ENCODE assay signal across 32 mouse cellular contexts in the genomic region with DNA sequence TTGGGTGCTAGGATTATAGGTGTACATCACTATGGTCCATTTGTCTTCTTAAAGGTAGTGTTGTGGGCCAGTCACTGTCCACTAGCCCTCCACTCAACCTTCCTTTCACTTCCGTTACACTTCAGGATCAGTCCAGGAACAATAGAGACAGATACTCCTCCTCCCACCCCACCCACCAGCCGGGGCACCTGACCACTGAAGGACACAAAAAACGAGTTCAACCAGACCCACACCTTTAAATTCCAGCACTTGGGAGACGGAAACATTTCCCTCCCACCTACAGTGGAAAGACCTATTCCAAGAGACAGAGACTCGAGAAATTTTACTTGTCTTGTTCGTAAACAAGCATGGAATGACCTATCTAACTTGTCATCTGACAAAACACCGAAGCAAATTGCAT. TPM values are rescaled to one million over a fixed set of nuclear protein-coding genes. Genes with fewer than 3 reads are reported as not detected.
"Had no signal": no experiment of that assay in that cellular context is flagged by ENCODE, and none has a peak within 500 bp of the region (broad histone marks: within the 10 kb centered on the region; RNA-seq: fewer than 3 reads in every experiment).

No protein-coding gene starts in this region.

- DNase-seq: gastrocnemius, adult 2 months; gastrocnemius, postnatal 10 days; gastrocnemius, postnatal 25 days; heart, adult 18-20 months; heart, postnatal 10 days; heart, postnatal 36 days; kidney, adult 11 months; kidney, adult 2 months; kidney, adult 9 months; kidney, postnatal 14 days; kidney, postnatal 36 days; layer of hippocampus, adult 9-11 months; layer of hippocampus, postnatal 36 days; liver; liver, embryonic 13.5 days; liver, postnatal 0 days had no signal

- H3K4me1 ChIP-seq: heart, embryonic 10.5 days; heart, embryonic 12.5 days; hindbrain, embryonic 13.5 days; hindbrain, embryonic 15.5 days; kidney, embryonic 15.5 days; limb, embryonic 10.5 days; limb, embryonic 12.5 days; liver, embryonic 13.5 days; liver, embryonic 15.5 days had no signal

- H3K9me3 ChIP-seq: heart, embryonic 10.5 days; heart, embryonic 12.5 days; hindbrain, embryonic 13.5 days; hindbrain, embryonic 15.5 days; kidney, embryonic 15.5 days; limb, embryonic 10.5 days; limb, embryonic 12.5 days; liver, embryonic 13.5 days; liver, embryonic 15.5 days had no signal

- H3K4me3 ChIP-seq: gastrocnemius, adult 2 months; heart, embryonic 10.5 days; heart, embryonic 12.5 days; hindbrain, embryonic 13.5 days; hindbrain, embryonic 15.5 days; kidney, embryonic 15.5 days; left cerebral cortex, adult 2 months; limb, embryonic 10.5 days; limb, embryonic 12.5 days; liver, embryonic 13.5 days; liver, embryonic 15.5 days had no signal

- H3K36me3 ChIP-seq: heart, embryonic 10.5 days; heart, embryonic 12.5 days; hindbrain, embryonic 13.5 days; hindbrain, embryonic 15.5 days; kidney, embryonic 15.5 days; limb, embryonic 10.5 days; limb, embryonic 12.5 days; liver, embryonic 13.5 days; liver, embryonic 15.5 days had no signal

RNA-seq across cellular contexts. Expression of a gene that starts 10.5 kb away (rescaled TPM):
- total RNA-seq: gastrocnemius, adult 2 months; gastrocnemius, postnatal 10 days; gastrocnemius, postnatal 25 days; gastrocnemius, postnatal 4 days; granulocyte monocyte progenitor cell, adult 5-6 weeks; heart, adult 18-20 months; heart, adult 8-10 months; heart, postnatal 10 days; heart, postnatal 36 days; hematopoietic stem cell, adult 5-6 weeks; hindbrain, postnatal 0 days; layer of hippocampus, adult 18-20 months; layer of hippocampus, postnatal 36 days; left cerebral cortex, adult 2 months; left cerebral cortex, postnatal 14 days had no signal

RNA-seq across cellular contexts. Expression of a gene that starts 18.0 kb away (rescaled TPM):
- total RNA-seq: gastrocnemius, adult 2 months; gastrocnemius, postnatal 10 days; gastrocnemius, postnatal 25 days; granulocyte monocyte progenitor cell, adult 5-6 weeks; heart, adult 18-20 months; heart, adult 8-10 months; heart, postnatal 10 days; heart, postnatal 36 days; hematopoietic stem cell, adult 5-6 weeks; hindbrain, postnatal 0 days; layer of hippocampus, adult 18-20 months; left cerebral cortex, adult 2 months had no signal
